In genomic region chr4:44310911-44311310, GRCm38 (mm10) we compare ENCODE assay signal across 24 mouse cellular contexts. TPM values are rescaled to one million over a fixed set of nuclear protein-coding genes. Genes with fewer than 3 reads are reported as not detected.
A peak's percentile ranks its signal among the peaks of the same experiment; 100 is the strongest.
DNase-seq lines count a peak whose midpoint lies in the region; ATAC-seq and TF ChIP-seq lines count a peak whose summit lies in the region.
"Had no signal": no experiment of that assay in that cellular context is flagged by ENCODE, and none has a peak within 500 bp of the region (broad histone marks: within the 10 kb centered on the region; RNA-seq: fewer than 3 reads in every experiment).

No protein-coding gene starts in this region.

- peaks cover 44% of the 10 kb centered on the region for H3K36me3 ChIP-seq in forebrain, embryonic 14.5 days (ENCODE audit: control insufficient read depth, insufficient read depth, low read length)
- H3K36me3 ChIP-seq in forebrain, embryonic 13.5 days (ENCODE audit: poor library complexity, severe bottlenecking) = peaks cover 67% of the 10 kb centered on the region
- H3K36me3 ChIP-seq: forebrain, embryonic 15.5 days; hindbrain, embryonic 13.5 days had no signal

- no peaks in the 10 kb centered on the region for H3K4me1 ChIP-seq in forebrain, embryonic 14.5 days (ENCODE audit: control insufficient read depth, insufficient read depth, low read length)
- H3K4me1 ChIP-seq in forebrain, embryonic 13.5 days = no peaks in the 10 kb centered on the region
- peaks cover 5% of the 10 kb centered on the region for H3K4me1 ChIP-seq in cortical plate, adult 2 months (ENCODE audit: control insufficient read depth, insufficient read depth, low read length)
- H3K4me1 ChIP-seq: forebrain, embryonic 10.5 days; forebrain, embryonic 15.5 days; heart, embryonic 10.5 days; heart, embryonic 13.5 days; hindbrain, embryonic 13.5 days had no signal

- H3K9me3 ChIP-seq in forebrain, embryonic 14.5 days (replicated peaks; ENCODE audit: control insufficient read depth, low read length) = no peaks in the 10 kb centered on the region
- H3K9me3 ChIP-seq in forebrain, embryonic 13.5 days (replicated peaks) = no peaks in the 10 kb centered on the region
- H3K9me3 ChIP-seq: forebrain, embryonic 10.5 days; forebrain, embryonic 15.5 days; heart, embryonic 10.5 days; heart, embryonic 13.5 days; hindbrain, embryonic 13.5 days had no signal

- intact Hi-C loops in left cerebral cortex, adult 2 months (cut with DNase I) = no loop called here
- intact Hi-C loops in left cerebral cortex, postnatal 36 days (cut with DNase I) = no loop called here

- no peak overlapping the region for H3K27ac ChIP-seq in forebrain, embryonic 14.5 days (ENCODE audit: low read depth, low read length)
- no peak overlapping the region for H3K27ac ChIP-seq in forebrain, embryonic 13.5 days
- H3K27ac ChIP-seq in left cerebral cortex, adult 2 months = peak overlapping the region; percentile 28
- peak overlapping the region; percentile 79 for H3K27ac ChIP-seq in cortical plate, adult 2 months (ENCODE audit: insufficient read depth, low read length)
- H3K27ac ChIP-seq: forebrain, embryonic 10.5 days; forebrain, embryonic 15.5 days; heart, adult 2 months; heart, embryonic 10.5 days; heart, embryonic 13.5 days; hindbrain, embryonic 13.5 days had no signal

- H3K4me3 ChIP-seq in forebrain, embryonic 14.5 days (ENCODE audit: low read depth, low read length) = no peak overlapping the region
- no peak overlapping the region for H3K4me3 ChIP-seq in forebrain, embryonic 13.5 days
- no peak overlapping the region for H3K4me3 ChIP-seq in left cerebral cortex, adult 2 months
- no peak overlapping the region for H3K4me3 ChIP-seq in cortical plate, adult 2 months (ENCODE audit: insufficient read depth, low read length)
- H3K4me3 ChIP-seq: forebrain, embryonic 10.5 days; forebrain, embryonic 15.5 days; heart, adult 2 months; heart, embryonic 10.5 days; heart, embryonic 13.5 days; hindbrain, embryonic 13.5 days had no signal

- H3K27me3 ChIP-seq in forebrain, embryonic 14.5 days (replicated peaks; ENCODE audit: control insufficient read depth, insufficient read depth, low read length) = no peaks in the 10 kb centered on the region
- no peaks in the 10 kb centered on the region for H3K27me3 ChIP-seq in forebrain, embryonic 13.5 days
- H3K27me3 ChIP-seq: forebrain, embryonic 15.5 days; heart, embryonic 13.5 days; hindbrain, embryonic 13.5 days had no signal

- no peak for ATAC-seq in forebrain, embryonic 14.5 days
- ATAC-seq in forebrain, embryonic 13.5 days = no peak
- ATAC-seq: activated CD4-positive, CD25-positive, alpha-beta regulatory T cell, adult 4 months; forebrain, embryonic 15.5 days; hindbrain, embryonic 16.5 days; intestine, embryonic 16.5 days had no signal

- no peak overlapping the region for H3K9ac ChIP-seq in forebrain, embryonic 14.5 days (ENCODE audit: low read length)
- H3K9ac ChIP-seq in forebrain, embryonic 13.5 days = no peak overlapping the region
- H3K9ac ChIP-seq: forebrain, embryonic 15.5 days; heart, embryonic 13.5 days; hindbrain, embryonic 13.5 days had no signal

- no peak for TF ChIP-seq POLR2A in cortical plate, adult 2 months (IDR thresholded peaks at IDR 0.05; ENCODE audit: extremely low read depth, insufficient read depth, low read length)

- DNase-seq in forebrain, embryonic 14.5 days (ENCODE audit: low spot score) = peak; percentile 5
- peak in 1 of 2 experiments; percentile 30 for DNase-seq in left cerebral cortex, adult 2 months (ENCODE audit: extremely low spot score in 1 of 2, low spot score in 2 of 2)
- no peak for DNase-seq in left cerebral cortex, postnatal 36 days (ENCODE audit: low spot score in 2 of 2)
- DNase-seq in kidney, postnatal 4 days = no peak
- DNase-seq: adrenal gland, adult 8-10 months; adrenal gland, postnatal 25 days; cerebellum, adult 11-12 months; cerebellum, adult 8-10 months; cerebellum, postnatal 10 days; cerebellum, postnatal 36 days; gastrocnemius, postnatal 25 days; heart, adult 2 months; kidney, adult 18-20 months had no signal

- WGBS in forebrain, embryonic 14.5 days = 90% methylated on average over 4 of the region's 4 CpGs
- 87% methylated on average over 4 of the region's 4 CpGs for WGBS in forebrain, embryonic 13.5 days

- H3K4me2 ChIP-seq in forebrain, embryonic 14.5 days (ENCODE audit: low read length) = no peak overlapping the region
- no peak overlapping the region for H3K4me2 ChIP-seq in forebrain, embryonic 13.5 days
- H3K4me2 ChIP-seq: forebrain, embryonic 15.5 days; heart, embryonic 13.5 days; hindbrain, embryonic 13.5 days had no signal

- TF ChIP-seq CTCF in left cerebral cortex, adult 2 months (IDR thresholded peaks at IDR 0.05) = no peak
- TF ChIP-seq CTCF in cortical plate, adult 2 months (IDR thresholded peaks at IDR 0.05; ENCODE audit: extremely low read depth, insufficient read depth, low read length) = no peak

RNA-seq across cellular contexts. Expression of gene Melk, which starts 10.2 kb away (rescaled TPM):
- polyA plus RNA-seq in forebrain, embryonic 14.5 days (2014; fragmentation: Nextera tagmentation; extraction: Ambion mirVana) = 21.8 and 24.3 TPM in 2 replicates
- 45.2 and 50.2 TPM in 2 replicates for polyA plus RNA-seq in forebrain, embryonic 13.5 days (2015; fragmentation: Nextera tagmentation; extraction: Ambion mirVana)
- under 1 TPM; 0.63 to 0.81 TPM for total RNA-seq in left cerebral cortex, adult 2 months (2021)
- total RNA-seq in left cerebral cortex, postnatal 36 days (2021) = under 1 TPM; 0.57 to 0.74 TPM
- polyA plus RNA-seq in cortical plate, adult 2 months (2012; rRNA removed) = 0.79 and 1.0 TPM in 2 replicates
- total RNA-seq: gastrocnemius, adult 8-10 months had no signal

Comparison
In these comparisons a context has a peak if more than half of its experiments do, and no peak if none do; other contexts are left out.
1. H3K27ac ChIP-seq: peak in left cerebral cortex, adult 2 months (single experiment) and cortical plate, adult 2 months (single experiment); none in forebrain, embryonic 14.5 days (single experiment) and forebrain, embryonic 13.5 days (single experiment).
2. RNA of gene Melk, which starts 10.2 kb away (polyA plus RNA-seq): 45.2 to 50.2 TPM in forebrain, embryonic 13.5 days and 21.8 to 24.3 TPM in forebrain, embryonic 14.5 days; 0.79 to 1.0 TPM in cortical plate, adult 2 months; every median in the first group is over 10 times any median in the second.